Mouse (Mus musculus): ENCODE data around the gene 1110032F04Rik.

Gene 1110032F04Rik

GRCm38 (mm10) chr3:68907509-68907908 is 38.1 kb downstream of the 1110032F04Rik start:
- DNase-seq (ENCODE audit: low spot score in 2 of 2): no peak

All from thymus, postnatal 10 days (tissue).